Mouse (Mus musculus) heart, adult 2 months (tissue): Measurements from ENCODE around the gene Nkiras2.

Experiments used
- CTCF ChIP-seq: fragments of 200-600 bp; IDR thresholded peaks from 2 replicates; pipeline ENCODE4 v1.8.1; 2022; ENCODE audit warnings: antibody characterized with exemption, mild to moderate bottlenecking, moderate library complexity
- POLR2A ChIP-seq: fragments of 200-500 bp; IDR thresholded peaks from 2 replicates; pipeline ENCODE4 v1.6.1; 2011; ENCODE audit warnings: mild to moderate bottlenecking, low read depth, low read length, control low read depth; ENCODE audit not compliant: insufficient read depth

DNA sequence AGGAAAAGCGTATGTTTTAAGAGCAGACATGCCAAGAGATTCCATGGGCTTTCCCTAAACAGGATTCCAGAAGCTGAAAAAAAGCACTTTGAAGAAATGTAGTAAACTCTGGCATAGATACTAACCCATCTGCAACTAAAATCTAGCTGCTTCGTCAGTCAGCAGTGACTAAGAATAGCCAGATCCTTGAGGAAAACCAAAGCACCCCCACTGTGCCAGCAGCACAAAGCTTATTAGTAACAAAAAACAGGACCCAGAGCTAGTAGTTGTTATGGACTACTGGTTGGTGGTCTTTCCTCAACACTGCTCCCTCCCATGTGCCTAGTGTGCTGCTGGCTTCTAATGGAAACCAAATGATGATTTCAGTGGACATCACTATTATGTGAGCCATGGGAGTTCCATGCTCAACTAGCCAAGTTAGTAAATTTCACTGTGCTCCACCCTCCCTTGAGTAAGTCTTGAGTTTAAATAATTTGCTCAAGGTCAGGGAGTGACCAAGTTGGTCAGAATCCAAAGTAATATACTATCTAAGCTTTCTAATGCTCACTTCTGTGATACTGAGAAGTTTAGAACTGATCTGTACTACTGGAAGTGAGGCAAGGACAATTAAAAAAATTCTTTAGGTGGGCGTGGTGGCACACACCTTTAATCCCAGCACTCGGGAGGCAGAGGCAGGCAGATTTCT is 14.6 kb upstream of the Nkiras2 start:
- TF ChIP-seq POLR2A = no peak
- TF ChIP-seq CTCF = no peak
